Mouse (Mus musculus): Measurements from ENCODE around the gene Stx4a.
"Not testable (repeated sequence)": the region's sequence is repeated elsewhere in the genome, so short reads cannot be mapped to it uniquely, and the experiment has no call there.

The Stx4a gene

DNA sequence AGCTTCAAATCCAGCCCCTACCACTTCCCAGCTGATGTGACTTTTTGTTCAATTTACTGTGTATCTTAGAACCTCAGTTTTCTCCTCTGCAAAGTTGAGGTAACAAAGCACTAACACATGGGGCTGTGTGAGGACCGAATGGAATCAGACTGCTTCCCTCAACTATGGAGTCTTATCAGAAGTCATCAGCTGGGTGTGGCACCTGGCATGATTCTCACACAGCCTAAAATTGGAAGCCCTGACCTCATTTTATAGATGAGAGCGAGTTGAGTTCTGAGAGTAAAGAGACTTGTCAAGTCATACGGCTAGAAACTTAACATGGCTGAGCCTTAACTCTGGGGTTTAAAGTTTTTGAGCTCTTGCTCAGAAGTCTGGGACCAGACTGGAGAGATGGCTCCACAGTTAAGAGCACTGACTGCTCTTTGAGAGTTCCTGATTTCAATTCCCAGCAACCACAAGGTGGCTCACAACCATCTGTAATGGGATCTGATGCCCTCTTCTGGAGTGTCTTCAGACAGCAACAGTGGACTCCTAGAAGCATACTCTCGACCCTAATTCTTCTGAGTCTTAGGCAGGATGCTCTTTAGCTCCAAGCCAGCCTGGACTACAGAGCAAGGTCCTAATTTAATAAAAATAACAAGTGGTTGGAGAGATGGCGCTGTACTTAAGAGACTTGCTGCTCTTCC is 46.2 kb downstream of the Stx4a start:
- DNase-seq: no peak

DNA sequence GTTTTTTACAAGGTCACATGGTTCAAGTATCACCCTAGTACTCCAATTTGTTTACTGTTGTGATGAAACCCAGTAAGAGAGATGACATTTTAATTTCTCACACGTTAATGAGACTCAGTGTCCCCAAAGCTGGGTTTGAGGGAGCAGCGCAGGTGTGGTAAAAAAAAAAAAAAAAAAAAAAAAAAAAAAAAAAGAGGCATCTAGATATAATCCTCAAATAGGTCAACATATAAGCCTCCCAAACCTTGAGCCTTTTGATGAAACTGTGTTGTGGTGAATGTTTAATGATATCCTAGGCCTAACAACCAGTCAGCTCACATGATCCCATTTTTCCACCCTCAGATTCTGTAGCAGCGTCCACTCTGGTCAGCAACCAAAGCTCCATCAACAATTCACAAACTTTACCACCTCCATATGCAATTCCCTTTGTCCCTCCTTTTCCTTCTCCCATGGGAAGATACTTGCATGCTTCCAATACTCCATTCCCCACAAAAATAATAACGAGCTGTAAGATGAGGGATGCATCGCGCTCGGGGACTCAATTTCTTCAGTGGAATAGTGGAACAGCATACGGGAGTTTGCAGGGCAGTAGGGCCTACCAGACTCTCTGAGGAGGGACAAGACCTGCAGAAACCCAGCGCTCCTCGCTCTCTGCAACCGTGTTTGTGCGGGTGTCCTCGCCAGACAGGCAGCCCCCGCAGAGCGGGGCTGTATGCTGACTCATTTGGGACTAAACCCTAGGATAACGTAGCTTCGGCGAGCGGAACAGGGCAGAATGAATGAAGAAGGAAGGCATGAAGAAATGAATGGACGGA is 50.9 kb downstream of the Stx4a start:
- DNase-seq: no peak

DNA sequence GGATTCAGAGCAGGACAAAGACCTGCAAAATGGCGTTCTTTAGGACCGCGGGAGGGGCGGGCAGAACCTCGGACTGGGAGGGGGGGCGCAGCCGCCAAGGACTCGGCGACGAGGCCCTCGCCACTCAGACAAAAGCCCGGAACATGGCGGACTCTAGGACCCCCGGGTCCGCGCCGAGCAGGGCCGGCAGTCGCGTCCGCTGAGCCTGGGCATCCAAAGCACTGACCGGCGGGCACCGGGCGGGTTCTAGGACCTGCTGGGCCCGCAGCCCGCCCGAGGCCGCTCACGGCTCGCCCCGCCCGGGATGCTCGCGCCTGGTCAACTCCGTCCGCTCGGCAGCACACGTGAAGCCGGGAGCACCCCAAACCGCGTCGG is 51.5 kb downstream of the Stx4a start:
- DNase-seq: peak; percentile 88

DNA sequence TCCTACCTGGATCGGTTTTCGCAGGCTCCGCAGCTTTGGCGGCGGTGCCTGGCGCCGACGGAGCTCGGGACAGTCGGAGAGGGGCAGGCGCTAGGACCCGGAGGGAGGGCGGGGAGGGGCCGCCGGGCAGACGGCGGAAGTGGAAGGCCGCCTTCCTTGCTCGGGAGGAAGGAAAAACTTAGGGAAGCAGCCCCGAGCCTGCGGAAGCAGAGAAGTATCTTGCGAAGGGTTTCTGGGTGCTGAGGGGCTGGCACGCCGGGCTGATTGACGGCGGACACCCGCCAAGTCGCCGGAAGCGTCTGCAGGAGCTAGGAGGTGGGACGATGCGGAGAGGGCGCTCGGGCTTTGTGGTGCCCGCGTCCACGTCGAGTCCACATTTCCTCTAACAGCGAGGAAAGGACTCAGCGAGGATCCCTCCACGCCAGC is 52.0 kb downstream of the Stx4a start, which contains the start of gene Zfp646:
TSS of gene Zfp646 (plus strand) at position 181 of the 426 bp plus-strand sequence.
- DNase-seq: peak; percentile 89

DNA sequence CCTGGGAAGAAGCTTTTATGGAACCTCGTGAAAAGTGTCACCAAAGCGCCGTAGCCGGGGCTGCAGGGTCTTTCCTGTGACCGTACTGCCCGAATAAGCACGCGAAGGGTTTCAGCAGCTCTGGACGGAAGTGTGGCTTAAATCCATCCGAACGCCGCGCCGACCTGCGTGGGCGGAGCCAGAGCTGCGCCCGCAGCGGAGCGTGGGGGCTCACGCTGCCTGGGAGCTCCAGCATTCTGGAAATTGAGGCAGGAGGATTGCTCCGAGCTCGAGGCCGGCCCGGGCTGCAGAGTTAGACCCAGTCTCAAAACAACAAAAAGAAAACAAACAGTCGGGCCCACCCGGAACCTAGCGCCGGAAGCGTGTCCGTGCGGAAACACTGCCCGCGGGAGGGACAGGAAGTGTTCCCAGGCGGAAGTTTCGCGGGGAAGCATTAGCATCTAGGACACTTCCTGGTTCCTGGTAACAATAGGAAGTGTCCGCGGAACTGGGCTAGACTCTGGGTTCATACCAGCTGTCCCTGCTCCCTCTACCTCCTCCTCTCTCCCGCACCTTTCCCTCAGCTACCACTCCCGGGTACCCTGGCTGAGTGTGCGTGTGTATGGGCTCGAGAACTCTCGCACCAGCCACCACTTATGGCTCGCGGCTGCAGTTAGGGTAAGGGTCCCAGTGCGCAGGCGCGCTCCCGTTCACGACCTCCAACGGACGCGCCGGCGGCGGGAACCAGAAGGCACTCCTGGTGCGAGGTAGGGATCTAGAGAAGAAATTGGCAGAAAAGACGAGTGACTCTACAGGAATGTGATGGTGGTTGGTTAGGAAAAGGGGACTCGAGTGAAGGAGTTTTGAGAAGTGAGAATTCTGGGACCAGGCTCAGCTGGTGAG is 52.6 kb downstream of the Stx4a start, which contains the start of gene Zfp668:
TSS of gene Zfp668 (minus strand) at position 362 of the 882 bp plus-strand sequence.
- DNase-seq: peak; percentile 91

DNA sequence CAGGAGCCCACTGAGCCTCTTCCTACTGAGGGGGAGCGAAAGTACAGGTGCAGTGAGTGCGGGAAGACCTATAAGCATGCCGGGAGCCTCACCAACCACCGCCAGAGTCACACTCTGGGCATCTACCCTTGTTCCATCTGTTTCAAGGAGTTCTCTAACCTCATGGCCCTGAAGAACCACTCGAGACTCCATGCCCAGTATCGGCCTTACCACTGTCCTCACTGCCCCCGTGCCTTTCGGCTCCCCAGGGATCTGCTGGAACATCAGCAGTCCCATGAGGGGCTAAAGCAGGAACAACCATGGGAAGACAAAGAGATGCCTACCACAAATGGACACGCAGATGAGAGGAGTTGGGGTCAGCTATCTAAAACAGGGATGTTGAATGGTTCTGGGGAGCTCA is 55.2 kb downstream of the Stx4a start:
- DNase-seq: no peak

DNA sequence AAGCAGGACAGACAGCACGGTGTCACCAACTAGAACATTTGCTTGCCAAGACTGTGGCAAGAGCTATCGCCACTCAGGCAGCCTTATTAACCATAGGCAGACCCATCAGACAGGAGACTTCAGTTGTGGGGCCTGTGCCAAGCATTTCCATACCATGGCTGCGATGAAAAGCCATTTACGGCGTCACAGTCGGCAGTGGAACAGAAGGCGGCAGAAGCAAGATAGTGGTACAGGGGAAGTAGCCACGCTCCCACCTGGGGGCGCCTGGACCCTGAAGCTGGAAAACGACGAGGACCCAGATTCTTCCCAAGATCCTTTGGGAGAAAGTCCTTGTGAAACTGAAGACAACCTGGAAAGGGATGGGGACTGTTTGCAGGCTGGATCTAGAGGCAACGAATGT is 56.3 kb downstream of the Stx4a start:
- no peak for DNase-seq

DNA sequence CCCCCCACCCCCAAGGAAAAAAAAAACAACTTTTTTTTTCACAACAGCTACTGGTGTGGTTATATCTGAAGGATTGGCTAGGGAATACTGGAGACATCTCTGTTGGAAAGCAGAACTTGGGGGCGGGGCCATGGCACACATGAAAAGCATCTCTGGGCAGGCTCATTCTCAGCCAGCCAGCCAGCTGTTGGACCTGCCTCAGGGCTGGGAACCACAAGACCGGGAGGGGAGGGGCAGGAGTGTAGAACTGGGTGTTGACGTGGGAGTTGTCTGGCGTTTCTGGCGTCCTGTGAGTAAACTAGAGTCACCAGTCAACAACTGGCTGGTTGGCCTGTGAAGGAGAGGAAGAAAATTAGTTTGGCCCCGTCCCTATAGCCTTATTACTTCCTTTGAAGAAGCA is 61.9 kb downstream of the Stx4a start:
- DNase-seq: no peak

DNA sequence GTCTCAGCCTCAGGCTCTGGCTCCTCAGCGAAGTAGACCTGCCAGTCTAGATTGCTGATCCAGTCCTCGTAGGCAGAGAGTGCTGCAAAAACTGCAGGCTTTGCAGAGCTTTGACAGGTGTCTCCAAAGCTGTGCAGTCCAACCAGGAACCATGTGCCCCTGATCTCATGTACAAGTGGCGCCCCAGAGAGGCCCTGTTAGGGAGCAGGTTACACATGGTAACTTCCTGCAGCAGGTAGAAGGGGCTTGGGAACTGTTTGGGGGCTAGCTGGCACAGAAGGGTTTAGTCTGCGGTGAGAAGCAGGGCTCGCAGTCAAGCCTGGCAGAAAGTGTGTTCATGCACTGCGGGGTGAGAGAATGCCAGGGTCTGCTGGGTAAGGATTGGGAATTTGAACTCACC is 62.5 kb downstream of the Stx4a start:
- no peak for DNase-seq

DNA sequence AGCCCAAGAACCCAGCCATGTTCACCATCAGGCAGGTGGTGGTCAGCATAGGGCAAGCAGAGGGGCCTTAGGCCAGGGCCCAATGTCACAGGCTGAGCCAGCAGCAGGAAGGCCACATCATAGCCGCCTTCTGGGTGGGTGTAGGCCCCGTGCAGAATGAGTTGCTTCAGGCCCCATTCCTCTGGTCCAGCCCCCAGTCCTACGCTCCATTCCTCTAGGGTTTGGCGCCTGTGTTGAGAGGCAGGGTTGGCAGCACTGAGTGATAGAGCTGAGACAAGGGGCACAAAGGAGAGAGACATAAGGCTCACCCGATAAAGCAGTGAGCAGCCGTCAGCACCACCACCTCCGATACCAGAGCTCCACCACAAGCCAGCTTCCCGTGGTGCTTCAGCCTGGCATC is 63.1 kb downstream of the Stx4a start:
- DNase-seq: no peak

DNA sequence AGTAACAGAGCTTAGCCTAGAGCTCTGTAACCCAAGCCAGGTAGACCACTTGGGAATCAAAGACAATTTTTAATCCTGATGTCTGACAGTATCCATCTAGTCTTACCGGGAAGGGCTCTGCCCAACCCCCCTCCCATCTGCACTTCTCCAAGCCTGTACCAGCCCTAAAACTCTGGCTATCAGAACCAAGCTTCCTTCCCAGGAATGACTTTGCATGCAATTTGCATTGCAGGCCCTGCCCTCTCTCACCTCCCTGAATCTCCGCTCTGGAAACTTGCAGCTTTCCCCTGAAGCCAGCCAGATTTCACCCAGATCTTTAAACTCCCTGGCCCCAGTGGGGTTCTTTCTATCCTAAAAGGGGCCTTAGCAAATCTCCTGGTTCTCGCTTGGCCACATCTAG is 63.7 kb downstream of the Stx4a start:
- DNase-seq: no peak

DNA sequence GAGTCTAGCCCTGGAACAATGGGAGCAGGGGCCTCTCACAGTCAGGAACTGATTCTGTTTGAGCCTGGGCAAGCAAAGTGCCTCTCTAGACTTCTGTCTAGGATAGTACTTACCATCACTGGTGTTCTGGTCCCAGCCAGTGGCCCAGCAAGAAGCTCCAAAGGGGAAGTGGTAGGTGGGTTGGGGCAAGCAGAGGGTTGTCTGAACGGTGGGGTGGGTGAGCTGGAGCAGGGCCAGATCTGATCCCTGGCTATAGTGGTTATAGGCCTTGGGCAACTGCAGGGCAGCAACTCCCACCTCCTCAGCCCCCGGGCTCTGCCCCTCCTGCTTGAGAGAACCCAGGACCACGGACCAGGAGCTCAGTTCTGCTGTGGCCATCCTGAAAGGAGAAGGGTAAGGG is 64.7 kb downstream of the Stx4a start:
- DNase-seq: no peak

DNA sequence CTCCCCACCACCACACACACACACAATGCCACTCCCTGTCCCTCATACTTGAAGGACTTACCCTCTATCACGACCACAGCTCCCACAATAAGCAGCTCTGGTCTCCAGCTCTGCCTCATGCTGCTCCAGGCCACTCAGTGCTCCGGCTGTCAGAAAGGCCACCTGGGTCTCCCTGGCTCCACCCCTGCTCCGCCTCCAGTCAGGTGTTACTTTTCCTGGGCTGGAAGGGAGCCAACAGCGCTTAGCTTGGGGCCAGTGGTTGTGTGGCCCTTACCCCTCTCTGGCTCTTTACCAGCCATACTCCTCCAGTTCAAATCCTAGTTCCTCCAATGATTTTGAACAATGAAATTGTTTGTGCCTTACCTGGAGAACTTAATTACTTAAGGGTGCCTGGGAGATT is 66.7 kb downstream of the Stx4a start, which contains the start of gene Prss53:
TSS of gene Prss53 (minus strand) at position 173 of the 400 bp plus-strand sequence.
- DNase-seq: no peak

DNA sequence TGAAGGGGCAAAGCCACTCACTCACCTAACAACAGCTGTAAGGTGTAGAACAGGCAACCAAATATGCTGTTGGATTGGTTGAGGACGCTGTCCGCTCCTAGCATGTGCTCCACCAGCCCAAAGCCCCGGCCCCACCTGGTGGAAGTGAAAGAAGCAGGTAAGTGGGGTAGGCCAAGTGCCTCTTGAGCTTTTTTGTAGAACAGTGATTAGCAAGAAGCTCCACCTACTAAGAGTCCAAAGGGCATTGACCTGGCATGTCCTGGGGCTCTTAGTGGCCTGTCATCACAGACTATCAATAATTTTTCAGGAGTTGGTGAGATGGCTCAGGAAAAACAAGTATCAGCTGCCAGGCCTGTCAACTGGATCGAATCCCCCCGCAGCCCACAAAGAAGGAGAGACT is 70.4 kb downstream of the Stx4a start:
- no peak for DNase-seq

DNA sequence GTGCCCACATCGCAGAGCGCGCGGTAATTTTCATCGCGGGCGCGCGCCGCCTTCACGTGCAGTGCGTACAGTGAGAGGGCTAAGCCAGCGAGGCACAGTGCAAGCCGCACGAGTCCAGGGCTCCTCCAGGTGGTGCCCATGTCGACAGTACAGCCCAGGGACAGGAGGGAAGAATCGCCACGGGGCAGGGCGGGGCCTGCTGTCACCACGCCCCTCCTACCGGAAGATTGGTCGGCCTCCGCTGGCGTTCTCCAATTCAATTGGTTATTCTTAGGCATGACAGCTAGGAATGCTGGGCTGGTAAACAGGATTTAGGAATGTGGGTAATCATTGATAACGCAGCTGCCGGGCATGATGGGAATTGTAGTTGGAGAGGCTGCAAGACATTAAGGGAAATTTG is 71.3 kb downstream of the Stx4a start, which contains the start of the genes Gm21974 and Vkorc1:
TSS of gene Gm21974 (minus strand) at position 13 of the 400 bp plus-strand sequence.
TSS of gene Vkorc1 (minus strand) at position 176 of the 400 bp plus-strand sequence.
- DNase-seq: peak; percentile 96

DNA sequence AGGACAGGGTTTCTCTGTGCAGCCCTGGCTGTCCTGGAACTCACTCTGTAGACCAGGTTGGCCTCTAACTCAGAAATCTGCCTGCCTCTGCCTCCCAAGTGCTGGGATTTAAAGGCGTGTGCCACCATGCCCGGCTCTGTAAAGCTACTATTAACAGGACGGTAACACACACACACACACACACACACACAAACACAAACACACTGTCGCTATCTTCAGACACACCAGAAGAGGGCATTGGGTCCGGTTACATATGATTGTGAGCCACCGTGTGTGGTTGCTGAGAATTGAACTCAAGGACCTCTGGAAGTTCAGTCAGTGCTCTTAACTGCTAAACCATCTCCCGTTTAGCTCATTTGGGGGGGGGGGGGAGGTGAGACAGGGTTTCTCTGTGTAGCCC is 71.8 kb downstream of the Stx4a start:
- DNase-seq: not testable (repeated sequence)

DNA sequence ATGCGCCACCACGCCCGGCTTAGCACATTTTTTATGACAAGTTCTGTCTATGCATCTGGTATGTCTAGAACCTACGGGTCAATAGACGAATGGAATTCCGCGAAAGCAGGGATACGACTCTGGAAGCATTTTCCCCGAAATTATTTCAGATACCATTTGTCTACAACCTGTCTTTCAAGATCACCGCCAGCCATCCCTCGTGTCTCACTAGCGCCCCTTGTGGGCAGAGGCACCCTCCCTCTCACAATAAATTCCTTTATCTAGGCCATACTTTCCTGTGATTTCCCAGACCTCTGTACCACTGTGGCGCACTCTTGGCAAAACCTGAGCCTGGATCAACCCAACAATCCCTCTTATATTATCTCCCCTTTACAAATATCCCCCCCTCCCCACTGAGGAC is 72.3 kb downstream of the Stx4a start:
- DNase-seq: peak; percentile 82

DNA sequence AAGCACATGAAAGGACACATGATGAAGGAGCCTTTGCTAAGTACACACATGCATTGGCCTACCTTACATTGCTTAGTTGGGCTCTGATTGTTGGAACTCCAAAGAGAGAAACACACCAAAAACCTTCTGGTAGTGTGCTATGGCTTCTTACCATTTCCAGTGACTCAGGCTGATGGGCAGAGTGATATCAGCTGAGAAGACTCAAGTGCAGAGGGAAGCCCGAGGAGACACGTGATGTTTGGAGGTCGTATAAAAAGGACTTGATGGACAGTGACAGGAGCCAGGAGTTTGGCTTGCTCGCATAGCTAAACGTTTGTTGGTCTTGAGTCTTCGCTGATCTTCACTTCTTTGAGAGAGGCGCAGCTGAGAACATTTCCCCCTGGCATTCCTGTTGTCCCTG is 73.4 kb downstream of the Stx4a start:
- no peak for DNase-seq

DNA sequence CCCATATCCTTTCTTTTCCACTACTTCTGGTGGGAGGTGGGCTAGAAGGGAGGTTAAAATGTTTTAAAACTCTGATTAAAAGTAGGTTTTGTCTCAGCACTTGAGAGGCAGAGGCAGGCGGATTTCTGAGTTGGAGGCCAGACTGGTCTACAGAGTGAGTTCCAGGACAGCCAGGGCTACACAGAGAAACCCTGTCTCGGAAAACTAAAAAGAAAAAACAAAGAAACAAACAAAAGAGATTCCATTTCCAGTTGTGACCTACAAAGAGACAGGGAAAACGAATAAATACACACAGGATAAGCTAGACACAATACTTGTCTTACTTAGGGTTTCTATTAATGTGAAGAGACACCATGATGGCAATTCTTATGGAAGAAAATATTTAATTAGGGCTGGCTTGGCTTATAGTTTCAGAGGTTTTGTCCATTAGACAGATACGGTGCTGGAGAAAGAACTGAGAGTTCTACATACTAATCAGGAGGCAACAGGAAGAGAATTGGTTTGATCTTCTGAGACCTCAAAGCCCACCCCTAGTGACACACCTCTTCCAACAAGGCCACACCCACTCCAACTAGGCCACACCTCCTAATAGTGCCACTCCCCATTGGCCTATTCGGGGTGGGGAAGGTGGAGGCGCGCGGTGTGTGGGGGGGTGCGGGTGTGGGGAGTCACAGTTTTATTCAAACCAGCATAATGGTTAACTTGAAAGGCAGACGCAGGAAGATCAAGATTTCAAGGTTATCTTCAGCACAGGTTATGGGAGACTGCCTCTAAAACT is 74.3 kb downstream of the Stx4a start:
- DNase-seq: peak; percentile 81

All from liver (tissue).